Comparison of ENCODE assay signal across 16 mouse cellular contexts in the genomic region with DNA sequence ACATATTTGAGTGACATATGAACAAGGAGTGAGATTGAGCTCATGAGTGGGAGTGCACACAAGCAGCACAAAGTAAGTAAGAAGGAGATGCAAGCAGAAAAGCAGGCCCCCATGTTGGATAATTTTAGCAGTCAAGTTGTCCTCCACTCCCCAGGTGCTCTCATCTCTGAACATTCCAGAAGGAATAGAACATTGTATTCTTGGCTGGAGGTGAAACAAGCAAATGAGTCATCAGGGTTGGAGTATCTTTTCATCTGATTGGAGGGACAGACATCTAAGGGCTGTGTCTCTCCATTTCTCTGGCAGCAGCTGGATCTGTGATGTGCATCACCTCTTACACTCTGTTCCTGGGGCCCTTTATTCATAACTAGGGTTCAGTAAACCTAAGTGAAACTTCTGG.
"Had no signal": no experiment of that assay in that cellular context is flagged by ENCODE, and none has a peak within 500 bp of the region (broad histone marks: within the 10 kb centered on the region; RNA-seq: fewer than 3 reads in every experiment).

No protein-coding gene starts in this region.

- H3K9me3 ChIP-seq: kidney, embryonic 15.5 days; limb, embryonic 12.5 days; liver, embryonic 13.5 days; megakaryocyte, embryonic 14.5 days; midbrain, embryonic 15.5 days; neural tube, embryonic 13.5 days; stomach, embryonic 15.5 days had no signal

- H3K9ac ChIP-seq: kidney, embryonic 15.5 days; limb, embryonic 12.5 days; liver, embryonic 13.5 days; liver, postnatal 0 days; midbrain, embryonic 15.5 days; neural tube, embryonic 13.5 days; stomach, embryonic 15.5 days had no signal

- H3K36me3 ChIP-seq: kidney, embryonic 15.5 days; limb, embryonic 12.5 days; liver, embryonic 13.5 days; midbrain, embryonic 15.5 days; neural tube, embryonic 13.5 days; stomach, embryonic 15.5 days had no signal

- H3K27ac ChIP-seq: kidney, embryonic 15.5 days; layer of hippocampus, adult 2 months; limb, embryonic 12.5 days; liver, embryonic 13.5 days; macrophage; midbrain, embryonic 15.5 days; neural tube, embryonic 13.5 days; stomach, embryonic 15.5 days had no signal

- H3K4me1 ChIP-seq: kidney, embryonic 15.5 days; limb, embryonic 12.5 days; liver, embryonic 13.5 days; megakaryocyte, embryonic 14.5 days; midbrain, embryonic 15.5 days; neural tube, embryonic 13.5 days; stomach, embryonic 15.5 days had no signal

- DNase-seq: kidney, adult 18-20 months; kidney, postnatal 25 days; liver; liver, embryonic 13.5 days; liver, postnatal 0 days; retina, postnatal 1 day; thymus, postnatal 36 days had no signal

- ATAC-seq: midbrain, embryonic 15.5 days had no signal

- H3K4me3 ChIP-seq: kidney, embryonic 15.5 days; layer of hippocampus, adult 2 months; limb, embryonic 12.5 days; liver, embryonic 13.5 days; megakaryocyte, embryonic 14.5 days; midbrain, embryonic 15.5 days; neural tube, embryonic 13.5 days; stomach, embryonic 15.5 days had no signal

- H3K4me2 ChIP-seq: kidney, embryonic 15.5 days; limb, embryonic 12.5 days; liver, embryonic 13.5 days; midbrain, embryonic 11.5 days; midbrain, embryonic 15.5 days; neural tube, embryonic 13.5 days; stomach, embryonic 15.5 days had no signal

- H3K27me3 ChIP-seq: kidney, embryonic 15.5 days; limb, embryonic 12.5 days; liver, embryonic 13.5 days; megakaryocyte, embryonic 14.5 days; midbrain, embryonic 15.5 days; neural tube, embryonic 13.5 days; stomach, embryonic 15.5 days had no signal
